Mouse (Mus musculus) urinary bladder, postnatal 36 days (tissue): ENCODE measurements at regions not wholly inside any gene's neighbourhood (a gene's known extent, or its start where the extent isn't known, plus 50 kb on each side); places are given as distances from the start of the nearest gene placed in this dataset.

Source experiments
- DNase-seq, 2 experiments: peaks; one replicate each; pipeline ENCODE4 v3.0.0; 2022; ENCODE audit warnings: low spot score in 2 of 2, mixed read lengths in 1 of 2

DNA sequence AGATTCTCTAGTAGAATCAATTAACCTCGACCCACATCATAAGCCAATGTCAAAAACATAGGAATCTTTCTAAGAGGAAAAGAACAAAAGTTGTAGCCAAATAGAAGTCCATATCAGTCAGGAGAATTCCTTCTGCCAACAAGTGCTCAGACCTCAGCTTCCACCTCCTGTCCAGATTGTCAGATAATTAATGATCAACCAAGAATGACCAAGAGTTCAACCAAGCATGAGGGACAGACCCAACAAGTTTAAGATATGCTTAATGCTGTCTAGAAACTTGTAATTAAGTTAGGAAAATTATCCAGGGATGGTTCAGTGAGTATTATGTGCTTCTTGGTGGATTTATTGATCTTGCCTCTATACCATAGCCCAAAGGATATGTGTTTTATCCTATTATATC lies 238.6 kb downstream of the Nedd1 start:
- DNase-seq = no peak

DNA sequence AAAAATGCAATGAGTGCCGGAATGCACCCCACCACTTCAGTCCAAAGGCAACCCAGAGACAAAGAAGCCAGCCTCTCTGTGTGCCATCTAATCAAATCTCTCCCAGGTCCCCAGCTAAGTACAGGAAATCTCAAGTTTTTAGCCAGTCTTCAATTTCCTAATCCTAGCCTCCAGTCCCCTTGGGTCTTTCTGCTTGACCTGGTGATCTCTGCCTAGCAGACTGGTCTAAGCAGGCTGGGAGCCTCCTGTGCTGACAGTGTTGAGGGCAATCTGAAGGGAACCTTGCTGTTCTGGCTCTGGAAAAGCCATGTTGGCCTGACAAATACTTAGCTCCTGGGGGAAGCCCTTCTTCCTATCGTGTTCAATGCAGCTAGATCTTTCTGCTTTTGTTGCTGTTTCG lies 248.9 kb downstream of the Nedd1 start:
- no peak for DNase-seq

DNA sequence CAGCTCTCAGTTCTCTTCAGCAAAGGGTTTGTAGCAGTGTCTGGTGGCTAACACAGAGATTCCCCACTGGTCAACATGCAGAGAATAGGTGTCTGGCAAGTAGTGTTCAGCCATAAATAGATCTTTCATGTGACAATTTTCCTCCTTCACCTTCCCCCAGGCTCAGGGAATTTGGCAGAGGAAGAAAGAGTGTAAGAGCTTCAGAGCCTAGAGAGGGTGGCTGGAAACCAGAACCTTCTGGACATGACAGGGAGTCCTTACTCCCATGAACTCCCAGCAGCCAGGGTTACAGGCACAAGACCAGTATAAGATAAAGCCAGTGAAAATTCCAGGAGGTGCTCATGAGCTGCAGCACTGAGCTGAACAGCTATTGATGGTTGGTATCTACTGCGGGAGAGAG lies 251.1 kb downstream of the Nedd1 start:
- DNase-seq = no peak

DNA sequence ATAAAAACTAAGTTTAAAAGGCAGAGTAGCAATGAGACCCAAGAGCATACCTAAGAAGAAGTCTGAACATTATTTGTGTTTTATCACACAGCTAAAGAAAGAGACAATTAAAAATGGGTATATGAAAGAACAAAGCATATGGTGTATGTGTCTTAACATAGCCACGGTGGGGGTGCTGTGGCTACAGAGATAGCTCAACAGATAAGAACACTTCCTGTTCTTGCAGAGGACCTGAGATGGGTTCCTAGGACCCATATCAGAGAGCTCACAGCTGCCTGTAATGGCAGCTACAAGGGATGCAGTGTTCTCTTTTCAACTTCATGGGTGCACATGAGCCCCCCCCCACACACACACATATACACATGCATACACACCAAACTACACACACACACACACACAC lies 267.0 kb downstream of the Nedd1 start:
- DNase-seq = no peak

DNA sequence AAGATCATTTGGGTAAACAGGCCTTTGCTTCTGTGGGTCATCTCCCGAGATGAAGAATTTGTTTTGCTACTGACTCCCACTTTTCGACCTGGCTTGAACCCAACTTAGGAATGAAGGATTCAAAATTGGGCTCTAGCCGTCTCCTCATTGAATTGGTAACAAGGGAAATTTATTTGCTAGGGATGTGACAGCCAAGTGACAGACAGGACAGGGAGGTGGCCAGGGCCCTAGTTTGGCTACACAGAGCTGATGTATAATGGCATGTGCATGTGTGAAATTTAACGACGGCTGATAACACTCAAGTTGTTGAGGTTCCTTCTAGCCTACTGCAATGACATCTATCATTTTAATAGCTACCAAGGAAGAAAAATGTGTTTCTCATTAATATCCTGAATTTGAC lies 268.7 kb downstream of the Nedd1 start:
- DNase-seq = no peak

DNA sequence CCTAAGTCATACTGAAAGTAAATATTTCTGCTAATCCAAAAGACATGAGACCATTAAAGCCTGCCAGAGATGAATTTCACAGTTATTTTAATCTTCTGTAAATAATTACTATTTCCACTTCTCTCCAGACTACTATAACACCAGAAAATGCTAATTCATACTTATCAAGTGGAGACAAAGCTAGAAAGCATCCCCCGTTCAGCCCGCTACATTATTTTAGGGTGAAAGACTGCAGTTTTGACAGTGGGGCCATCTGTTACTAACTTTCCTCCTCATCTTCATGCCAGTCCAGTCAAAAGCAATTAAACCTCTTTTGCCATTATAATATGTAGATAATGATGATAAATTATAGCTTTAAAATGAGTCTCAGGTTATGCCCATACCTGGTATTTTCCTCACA lies 276.3 kb downstream of the Nedd1 start:
- no peak for DNase-seq

DNA sequence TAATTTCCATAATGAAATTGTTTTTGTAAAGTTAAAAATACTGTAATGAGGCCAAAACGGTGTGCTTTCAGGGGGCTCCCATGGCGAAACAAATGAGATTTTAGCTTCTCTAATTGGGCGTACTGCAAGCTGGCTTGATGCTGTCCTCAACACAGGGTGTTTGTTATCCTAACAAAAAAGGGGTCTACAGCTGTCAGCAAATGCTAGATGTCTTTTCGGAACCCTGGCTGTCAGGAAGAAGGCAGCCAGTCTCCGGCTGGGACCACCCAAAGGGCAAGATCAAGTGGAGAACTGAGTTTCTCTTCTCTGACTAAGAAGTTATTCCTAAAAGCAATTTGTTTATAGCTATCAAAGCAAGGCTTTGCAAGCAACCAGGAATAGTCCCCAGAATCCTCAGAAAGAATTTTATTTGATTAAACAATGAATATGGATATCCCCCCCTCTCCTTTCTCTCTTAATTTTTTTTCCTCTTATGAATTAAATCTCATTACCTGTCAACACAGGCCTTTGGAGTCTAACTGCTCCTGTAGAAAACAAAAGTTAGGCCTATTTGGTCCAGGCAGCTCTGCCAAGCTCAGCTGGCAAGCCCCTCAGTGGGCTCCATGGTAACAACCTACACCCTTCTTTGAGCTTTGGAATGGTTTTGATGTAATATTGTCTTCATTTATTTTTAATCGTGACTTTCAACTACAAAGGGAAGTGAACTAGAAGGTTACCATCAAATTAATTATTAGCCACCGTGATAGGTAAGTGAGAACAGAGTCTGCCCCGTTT lies 283.4 kb downstream of the Nedd1 start:
- no peak for DNase-seq

DNA sequence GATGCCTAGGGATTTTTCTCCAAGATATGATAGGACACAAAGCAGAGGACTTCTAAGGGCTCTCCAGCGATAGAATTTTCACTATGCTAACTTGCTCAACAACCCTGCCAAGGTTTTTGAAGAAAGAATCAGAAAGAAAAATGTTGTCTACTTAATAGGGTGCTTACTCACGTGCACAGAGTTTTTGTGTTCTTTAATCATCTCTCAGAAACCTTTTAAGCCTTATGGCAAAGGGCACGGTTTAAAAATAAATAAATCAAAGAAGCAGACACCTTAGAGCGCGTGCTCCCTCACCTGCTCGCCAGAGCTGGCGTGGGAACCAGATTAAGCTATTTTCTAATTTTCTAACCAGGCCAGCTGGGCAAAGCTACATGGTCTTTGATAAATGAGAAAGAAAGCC lies 293.0 kb downstream of the Nedd1 start:
- DNase-seq = no peak

DNA sequence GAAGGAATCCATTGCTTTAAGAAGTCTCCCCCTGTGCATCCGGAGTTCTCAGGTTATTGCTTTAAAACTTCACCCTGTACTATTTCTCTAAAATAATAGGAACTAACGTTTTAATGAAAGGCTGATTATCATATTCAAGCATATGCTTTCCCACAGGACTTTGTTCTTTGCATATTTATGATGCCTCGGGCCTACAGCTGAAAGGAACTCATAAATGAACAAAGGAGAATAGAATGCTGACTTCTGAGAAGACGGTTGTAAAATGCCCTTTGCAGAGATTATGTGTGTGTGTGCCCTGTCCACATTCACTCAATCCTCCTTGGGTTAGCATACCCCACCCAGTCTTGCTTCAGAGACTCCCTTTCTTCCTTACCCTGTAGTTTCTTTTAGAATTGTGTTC lies 294.2 kb downstream of the Nedd1 start:
- no peak for DNase-seq

DNA sequence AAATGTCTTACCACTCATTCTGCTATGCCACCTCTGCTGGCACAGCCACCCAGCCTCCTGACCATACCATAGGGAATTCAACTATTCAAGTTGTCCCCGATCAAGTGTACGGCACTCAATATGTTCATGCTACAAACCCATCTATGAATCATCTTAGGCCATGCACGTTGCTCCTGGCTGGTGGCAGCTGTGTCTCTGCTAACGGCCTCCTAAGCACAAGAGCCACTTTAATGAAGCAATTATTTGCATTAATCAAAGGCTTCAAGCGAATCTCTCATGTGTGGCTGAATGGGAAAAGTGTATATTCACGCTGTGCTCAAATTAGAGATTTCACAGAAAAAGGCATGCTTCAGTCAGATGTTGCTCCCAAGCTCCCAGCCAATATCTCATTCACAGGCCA lies 295.8 kb downstream of the Nedd1 start:
- no peak for DNase-seq

DNA sequence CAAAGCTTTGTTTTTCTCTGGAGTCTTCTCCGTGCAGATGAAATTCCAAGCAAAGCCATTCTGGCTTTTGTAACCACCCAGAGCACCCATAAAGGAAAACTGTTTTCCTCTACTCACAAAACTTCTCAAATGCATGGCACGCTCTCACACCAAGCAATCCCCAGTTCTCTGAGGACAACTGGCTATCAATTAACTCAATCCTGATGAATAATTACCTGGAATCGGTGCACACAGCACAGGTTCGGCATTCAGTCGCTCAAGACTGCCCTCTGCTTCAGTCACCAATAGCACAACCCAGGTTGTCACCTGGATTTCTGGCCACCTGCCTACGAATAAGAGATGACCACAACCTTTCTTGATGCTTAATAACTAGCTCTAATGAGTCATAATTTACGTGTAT lies 309.5 kb downstream of the Nedd1 start:
- no peak for DNase-seq

DNA sequence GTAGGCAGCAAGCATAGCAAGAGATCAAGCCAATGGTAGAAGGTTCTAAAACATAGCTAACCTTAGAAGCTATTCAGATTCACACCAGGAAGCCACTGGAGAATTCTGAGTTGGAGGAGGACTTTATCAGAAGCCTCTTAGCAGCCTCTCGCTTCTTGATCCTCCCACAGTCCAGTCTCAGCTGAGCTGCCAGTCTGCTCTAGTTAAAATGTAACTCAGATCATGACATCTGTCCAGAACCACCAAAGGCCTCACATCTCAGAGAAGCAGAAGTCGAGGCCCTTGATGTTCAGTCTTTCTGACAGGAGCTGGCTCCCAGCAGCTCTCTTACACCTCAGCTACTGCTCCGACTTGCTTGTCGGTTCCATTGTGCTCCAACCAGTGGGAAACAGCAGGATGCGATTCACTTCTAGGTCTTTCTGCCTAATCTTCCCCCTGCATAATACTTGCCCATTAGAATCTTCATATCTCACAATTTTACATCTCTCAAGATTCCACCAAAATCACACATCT lies 311.4 kb downstream of the Nedd1 start:
- DNase-seq = no peak

DNA sequence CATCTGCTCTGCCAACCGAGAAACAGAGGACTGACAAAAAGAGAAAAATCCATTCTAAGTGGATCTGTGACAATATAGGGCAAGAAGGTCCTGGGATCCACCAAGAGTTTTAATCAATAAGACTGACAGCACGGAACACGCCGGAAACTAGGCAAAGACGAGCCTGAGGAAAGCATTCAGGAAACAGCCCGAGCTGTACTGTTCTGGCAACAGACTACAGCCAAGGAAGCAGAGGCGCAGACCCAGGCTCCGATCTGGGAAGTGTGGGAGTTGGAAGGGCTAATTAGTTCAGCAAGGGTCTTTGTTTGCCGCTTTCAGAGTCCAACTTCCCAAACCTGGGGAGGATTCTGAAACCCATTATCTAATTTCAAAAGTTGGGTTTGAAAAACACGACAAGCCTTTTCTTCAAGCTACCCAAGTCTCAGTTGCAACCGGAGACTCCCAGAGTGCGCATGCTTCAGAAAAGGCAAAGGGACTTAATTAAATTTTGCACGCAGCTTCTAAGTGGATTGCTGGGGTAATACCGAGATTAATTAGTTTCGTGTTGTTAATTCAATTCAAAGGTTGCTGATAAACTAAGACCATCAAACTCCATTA lies 317.4 kb downstream of the Nedd1 start:
- DNase-seq = no peak

DNA sequence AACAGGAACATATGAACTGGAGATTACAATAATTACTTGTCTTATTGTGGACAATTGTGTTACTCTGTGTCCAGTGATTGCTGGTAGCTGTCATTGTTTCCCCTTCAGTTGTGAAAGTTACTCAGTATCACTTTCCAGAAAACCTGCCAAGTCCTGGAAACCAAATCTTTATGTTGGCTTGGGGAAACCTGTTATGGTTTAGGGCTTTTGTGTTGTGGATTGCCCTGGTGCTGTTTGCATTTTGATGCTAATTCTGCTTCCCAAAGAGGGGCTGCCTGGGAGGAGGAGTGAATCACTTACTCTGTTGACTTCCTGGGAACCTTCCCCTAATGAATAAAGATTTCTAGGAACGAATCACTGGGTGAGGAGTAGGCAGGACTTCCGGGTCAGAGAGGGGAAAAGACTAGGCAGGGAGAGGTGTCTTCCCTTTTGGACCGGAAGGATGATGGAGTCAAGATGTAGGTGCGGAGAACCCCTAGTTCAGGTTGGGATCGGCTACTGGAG lies 321.6 kb downstream of the Nedd1 start:
- no peak for DNase-seq

DNA sequence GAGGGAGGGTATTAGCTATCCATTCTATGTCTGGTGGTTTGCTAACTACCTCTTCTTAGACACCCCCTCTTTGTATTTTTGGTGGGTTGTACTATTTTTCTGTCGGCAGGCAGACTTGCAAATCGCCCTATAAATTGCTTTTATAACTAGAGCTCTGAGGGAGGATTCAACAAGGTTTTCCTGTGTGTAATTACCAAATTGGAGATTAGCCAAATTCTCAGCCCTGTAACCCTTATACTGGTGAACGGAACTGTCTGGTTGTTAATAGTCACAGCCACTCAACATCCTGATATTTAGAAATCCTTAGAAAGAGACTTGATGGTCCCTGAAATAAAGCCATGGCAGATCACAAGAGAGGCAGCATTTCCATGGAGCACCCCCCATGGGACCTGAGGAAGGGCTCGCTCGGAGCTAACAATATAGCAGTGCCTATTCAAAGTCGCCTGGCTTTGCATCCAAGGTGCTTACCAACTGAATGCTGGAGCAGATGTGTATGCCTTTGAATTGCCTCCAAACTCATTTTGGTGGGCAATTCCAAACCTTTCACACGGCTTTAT lies 333.0 kb downstream of the Nedd1 start:
- no peak for DNase-seq

DNA sequence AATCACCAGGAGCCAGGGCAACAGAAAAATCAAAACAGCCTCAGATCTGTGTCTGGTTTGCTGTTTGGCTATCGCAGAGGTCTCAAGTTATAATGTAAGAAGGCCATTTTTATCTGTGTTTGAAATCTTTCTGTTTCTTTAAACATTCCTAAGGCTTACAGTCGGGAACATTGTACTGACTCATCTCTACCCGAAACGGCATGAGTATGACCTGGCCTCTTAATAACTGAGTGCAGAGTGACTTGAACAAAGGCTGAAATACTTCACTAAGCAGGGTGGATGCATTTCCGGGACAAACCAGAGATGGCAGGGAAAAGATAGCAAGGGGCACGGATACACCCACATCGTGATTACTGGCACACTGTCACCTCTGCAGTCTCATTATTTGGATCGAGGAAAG lies 355.1 kb downstream of the Nedd1 start:
- no peak for DNase-seq

DNA sequence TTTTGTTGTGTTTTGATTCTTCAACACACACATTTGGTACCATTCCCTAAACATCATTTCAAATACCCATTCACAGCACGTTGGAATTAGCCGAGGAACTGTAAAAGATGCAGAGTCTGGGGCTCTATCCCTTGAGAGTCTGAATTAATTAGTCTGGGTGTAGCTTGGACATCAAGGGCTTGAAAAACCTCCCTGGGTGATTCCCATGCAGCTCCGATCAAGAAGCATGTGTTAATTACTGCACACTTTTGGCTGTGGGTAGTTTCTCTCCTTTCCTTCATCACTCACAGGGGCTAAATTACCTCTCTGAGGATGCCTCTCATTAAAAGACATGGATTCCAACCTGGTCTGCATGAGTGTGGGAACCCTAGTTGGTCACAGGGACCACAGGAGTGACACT lies 365.5 kb downstream of the Nedd1 start:
- no peak for DNase-seq

DNA sequence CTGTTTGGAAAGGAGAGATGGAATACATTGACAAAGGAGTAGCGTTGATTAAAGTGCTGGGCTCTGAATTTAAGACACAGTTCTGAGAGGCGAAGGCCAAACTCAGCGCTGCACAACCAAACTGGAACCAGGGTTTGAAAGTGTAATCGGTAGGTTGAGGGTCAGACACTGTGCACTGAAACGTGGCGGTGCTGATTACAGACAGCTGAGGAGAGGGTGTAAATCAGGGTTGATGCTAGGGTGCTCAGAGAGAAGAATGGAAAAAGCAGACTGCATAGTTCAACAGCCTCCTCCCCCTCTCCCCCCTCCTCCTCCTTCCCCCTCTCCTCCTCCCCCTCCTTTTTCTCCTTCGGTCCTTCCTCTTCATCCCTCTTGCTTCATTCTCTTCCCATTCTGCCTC lies 373.2 kb downstream of the Nedd1 start:
- DNase-seq = no peak

DNA sequence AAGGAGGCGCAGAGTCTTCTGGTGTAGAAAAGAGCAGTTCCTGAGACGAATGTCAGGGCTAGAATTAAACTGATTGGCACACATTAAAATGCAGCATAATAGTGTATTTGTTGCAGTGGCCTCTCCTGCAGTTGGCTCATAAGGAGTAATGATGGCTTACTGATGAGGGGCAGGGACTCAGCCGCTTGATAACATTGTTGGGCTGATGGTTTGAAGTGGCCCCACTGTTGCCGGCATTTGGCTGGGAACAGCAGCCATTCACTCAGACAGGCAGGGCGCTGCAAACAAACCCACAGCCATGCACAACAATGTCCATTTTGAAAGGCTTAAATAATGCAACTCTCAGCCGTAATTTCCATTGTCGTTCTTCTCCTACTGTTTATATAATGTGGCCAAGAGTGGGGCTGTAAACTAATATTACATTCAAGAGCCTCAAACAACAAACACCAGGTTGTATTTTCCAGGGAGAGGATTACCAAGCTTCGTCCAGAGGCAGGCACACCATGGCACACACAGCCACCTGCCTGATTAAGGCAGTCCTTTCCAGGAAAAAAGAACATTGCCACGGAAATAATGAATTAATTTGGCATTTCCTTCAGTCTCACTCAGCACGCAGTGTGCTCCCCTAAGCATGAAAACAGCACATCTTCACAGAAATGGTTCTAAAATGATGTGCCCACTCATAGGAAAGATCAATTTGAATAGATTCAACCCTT lies 374.1 kb downstream of the Nedd1 start:
- no peak for DNase-seq

DNA sequence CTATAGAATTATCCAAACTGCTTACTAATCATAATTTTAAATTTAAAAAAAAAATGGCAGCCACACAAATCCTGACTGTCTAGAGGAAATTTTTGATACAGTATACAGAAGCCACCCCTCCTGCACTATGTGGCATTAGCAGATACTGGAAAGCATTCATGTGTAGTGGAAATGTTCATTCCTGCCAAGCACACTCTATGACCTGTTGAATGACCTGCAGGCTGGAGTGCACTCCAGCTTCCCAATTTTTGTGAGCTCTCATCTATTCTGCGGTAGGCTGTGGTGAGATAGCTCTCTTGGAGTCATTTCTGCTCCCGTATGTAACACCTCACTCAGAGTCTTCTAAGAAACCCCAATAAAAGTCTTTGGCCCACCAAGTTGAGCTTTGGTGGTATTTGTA lies 382.5 kb downstream of the Nedd1 start:
- DNase-seq = no peak

DNA sequence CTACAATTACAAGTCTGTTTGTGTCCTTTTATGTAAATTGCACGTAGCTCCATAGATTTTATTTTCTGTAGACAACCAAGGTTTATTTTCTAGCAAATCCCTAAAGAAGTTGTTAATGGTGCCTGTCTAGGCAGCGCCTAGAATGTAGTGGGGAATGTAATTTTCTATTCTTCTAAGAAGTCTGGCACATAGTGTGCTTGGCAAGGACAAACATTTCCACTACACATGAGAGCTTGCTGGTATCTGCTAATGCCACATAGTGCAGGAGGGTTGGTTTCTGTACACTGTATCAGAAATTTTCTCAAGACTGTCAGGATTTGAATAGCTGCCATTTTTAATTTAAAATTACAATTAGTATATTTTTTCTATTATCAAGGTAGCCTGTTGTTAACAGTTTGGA lies 385.3 kb downstream of the Nedd1 start:
- DNase-seq = no peak

DNA sequence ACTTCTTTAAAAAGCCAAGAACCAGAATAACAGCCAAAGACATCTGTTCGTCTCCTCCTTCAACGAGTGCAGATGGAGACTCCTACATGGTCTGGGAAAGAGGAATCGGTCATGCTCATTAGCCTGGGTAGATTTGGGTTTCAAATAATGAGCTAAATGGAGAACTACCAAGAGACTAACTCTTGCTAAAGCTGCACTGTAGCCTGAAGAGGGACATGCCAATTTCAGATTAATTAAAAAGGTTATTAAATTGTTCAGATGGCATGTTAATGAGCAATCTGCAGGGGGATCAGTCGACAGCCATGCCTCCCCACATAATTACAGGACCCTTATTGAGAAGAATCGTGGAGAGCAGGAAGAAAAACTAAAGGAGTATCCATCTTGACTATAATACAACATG lies 386.1 kb downstream of the Nedd1 start:
- DNase-seq = no peak

DNA sequence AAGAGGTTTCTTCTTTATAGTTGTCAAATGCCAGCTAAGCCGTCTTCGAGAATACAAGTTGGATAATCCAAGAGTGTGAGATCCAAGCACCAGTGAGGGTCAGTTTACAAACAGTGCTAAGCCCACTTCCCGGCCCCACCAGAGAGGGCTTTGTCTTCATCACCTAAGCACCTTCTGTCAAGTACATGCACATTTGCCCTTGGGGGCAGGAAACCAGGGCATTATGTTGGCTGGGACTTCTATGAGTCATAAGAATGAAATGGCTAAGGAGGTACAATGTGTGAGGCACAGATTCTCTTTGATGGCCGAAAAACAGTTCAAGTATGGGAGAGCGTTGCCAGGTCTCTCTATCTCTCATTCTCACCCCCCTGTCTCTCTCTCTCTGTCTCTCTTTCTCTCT lies 387.1 kb downstream of the Nedd1 start:
- DNase-seq = no peak
